Mouse (Mus musculus) left cerebral cortex, postnatal 36 days (tissue): Measurements from ENCODE around the gene Ghrhr. TPM values are rescaled to one million over a fixed set of nuclear protein-coding genes. Genes with fewer than 3 reads are reported as not detected.

Source experiments
- DNase-seq, 2 experiments: peaks; one replicate each; pipeline ENCODE4 v3.0.0; 2021 to 2022; ENCODE audit warnings: low spot score in 2 of 2, mixed read lengths in 1 of 2
- intact Hi-C: fragments of 180-260 bp; cut with DNase I; formaldehyde crosslinking; loops from one replicate; pipeline ENCODE4 v1.15.1; 2025
- total RNA-seq, 2 experiments: library from RNA; stranded (reverse); gene quantifications; 2 replicates each; pipeline ENCODE4 v1.2.3; 2021

Ghrhr gene
- total RNA-seq, result not detected

DNA sequence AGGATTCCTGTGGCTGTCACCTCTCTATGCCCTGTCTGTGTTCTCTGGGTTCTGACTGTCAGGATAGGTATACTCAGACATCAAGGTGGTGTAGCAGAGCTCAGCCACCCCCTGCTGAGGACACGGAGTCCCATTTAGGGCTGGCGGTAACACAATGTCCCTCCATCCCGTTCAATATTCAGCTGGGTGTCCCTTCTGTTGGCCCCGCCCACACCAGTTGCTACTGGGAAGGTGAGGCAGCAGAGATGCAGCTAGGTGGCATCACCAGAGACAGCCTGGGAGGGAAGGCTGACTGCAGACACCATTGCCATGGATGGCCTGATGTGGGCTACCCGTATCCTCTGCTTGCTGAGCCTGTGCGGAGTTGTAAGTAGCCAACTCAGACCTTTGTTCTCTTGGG lies at the start of gene Ghrhr:
TSS of gene Ghrhr (plus strand) at position 220 of the 400 bp plus-strand sequence.
- intact Hi-C loops, result loop anchor here (5.0 kb wide), 1 partner anchor 131 kb away; no protein-coding TSS in a partner anchor

DNA sequence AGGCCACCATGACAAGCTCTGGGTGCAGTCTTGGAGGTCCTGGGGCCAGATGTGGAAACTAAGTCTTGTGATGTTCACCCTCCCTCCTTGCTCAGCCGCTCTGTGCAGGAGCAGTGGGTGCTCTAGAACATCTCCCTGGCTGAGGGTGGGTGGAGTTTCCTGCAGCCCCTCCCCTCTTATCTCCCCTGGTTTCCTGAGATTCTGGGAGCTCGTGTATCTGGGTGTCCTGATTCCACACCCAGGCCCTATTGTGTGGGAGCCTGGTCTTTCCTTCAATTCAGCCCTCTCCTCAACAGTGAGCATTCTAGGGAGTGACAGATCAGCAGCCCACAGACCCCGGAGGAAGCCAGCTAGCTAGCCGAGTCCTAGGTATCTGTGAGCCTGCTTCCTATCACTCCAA lies 49.8 kb upstream of the Ghrhr start:
- intact Hi-C loops, result no loop called here
- DNase-seq, result no peak

More for the DNA sequence above, at the start of gene Ghrhr:
- DNase-seq, result no peak

DNA sequence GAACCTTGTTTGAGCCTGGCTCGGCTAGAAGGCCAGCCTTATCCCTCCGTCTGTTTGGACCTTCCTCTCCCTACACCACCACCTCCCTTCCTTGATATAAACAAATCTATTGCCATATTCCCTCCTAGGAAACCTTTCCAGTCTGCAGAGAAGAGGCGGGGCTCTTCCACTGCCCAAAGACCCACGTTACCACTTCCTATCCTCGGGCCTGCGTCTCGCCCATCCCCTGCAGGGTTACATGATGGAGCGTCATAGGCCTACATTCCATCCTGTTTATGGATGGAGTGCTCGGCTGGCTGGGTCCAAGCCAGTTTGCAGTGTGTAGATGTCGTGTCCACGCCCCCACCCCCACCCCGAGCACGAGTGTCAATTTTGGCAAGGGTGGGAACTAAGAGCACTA lies 48.8 kb upstream of the Ghrhr start:
- intact Hi-C loops, result no loop called here
- no peak for DNase-seq

DNA sequence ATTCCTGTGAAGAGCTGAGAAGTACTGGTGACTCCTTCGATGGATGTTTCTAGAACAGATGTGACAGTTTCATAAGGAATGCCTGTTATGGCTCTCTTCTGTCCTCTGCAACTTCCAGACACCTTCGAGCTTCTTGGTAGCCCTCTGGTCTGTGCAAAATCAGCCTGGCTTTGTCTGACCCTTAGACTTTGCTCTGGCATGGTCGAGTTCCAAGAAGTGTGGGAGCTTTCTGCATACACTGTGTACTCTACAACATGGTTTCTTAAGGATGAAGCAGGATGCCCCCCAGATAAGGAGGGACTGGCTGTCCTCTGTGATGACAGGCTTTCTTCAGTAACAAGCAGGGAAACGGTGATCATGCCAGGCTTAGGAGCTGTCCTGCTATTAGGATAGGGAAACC lies 47.9 kb upstream of the Ghrhr start:
- DNase-seq, result no peak
- intact Hi-C loops, result no loop called here

DNA sequence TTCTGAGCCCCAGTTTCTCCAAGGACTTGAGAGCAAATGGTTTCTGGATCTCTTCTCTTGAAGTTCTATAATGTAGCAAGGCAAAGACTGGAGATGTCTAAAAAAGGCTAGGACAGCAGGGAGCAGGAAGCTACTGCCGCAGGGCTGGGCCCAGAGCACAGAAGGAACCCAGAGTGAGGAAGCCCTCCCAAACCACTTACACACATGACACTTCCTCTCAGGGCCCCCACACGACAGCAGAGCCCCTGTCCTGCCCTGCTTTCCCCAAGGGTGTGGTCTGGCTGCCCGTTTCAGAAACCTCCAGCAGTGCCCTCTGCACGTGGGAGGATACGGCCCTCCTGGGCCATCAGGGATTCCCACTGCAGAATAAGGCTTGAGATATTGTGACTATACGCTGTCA lies 44.8 kb upstream of the Ghrhr start:
- DNase-seq, result no peak
- intact Hi-C loops, result no loop called here

DNA sequence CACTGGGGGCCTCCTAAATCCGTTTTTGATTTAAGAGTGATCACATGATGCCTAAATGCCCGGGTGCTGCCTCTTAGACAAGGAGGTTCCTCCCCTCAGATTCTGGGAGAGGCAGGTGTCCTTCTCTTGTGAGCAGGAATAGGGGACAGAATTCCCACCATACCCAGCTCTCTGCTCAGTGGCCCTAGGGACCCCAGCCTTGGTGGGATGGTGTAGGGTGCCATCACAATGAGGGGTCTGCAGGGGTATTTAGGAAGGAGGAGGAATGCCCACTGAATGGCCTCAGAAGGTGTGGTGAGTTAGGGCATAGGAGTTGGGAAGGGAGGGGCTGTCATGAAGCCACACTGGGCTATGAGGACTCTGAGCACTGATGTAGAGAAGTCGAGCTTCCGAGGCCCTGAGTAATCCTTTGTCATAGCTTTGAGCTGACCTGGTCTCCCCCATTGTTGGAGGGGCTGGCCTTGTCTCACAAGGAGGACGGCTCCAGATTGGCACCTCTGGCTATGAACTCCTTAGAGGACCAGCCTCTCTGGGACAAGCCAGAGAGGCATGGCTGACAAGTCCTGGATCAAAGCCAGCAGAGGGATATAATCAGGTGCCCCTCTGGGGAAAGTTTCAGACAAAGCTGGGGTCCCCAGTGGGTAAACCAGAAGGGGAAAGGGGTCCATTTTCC lies 43.9 kb upstream of the Ghrhr start:
- no peak for DNase-seq
- intact Hi-C loops, result no loop called here

DNA sequence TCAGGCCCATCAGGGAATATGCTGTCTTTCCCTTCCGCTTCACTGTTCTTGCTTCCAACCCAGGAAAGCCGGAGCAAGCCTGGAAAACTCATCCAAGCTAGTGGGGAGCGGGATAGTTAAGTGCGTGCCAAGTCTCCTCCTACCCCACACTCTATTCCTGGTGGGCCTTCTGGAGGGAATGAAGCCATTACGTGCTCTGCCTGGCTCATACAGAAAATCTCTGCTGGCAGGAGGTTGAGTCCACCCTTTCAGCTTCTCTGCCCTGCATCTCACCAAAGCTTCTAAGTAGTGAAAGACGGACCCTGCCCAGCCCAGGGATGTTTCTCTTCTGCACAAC lies 43.4 kb upstream of the Ghrhr start:
- no peak for DNase-seq
- intact Hi-C loops, result no loop called here

DNA sequence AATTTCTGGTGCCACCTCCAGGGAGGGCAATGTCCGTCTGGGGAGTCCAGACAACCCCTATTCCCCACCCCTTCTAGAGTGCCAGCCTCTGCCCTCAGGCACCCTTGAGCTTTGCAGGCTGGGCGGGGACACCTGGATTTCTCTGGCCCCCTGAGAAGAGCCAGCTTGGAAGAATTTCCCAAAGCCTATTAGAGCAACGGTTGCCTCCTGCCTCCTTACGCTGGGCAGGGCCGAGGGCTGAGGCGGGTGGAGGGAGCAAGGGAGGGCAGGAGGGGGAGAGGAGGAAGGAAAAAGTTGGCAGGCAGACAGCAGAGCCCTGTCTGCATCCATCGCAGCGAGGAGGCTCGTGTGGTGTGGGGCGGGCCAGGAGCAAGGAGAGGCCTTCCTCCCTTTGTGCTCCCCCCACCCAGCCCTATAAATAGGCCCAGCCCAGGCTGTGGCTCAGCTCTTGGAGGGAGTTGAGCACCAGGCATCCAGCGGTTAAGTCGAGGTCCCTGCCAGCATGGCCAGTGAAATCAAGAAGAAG lies 40.0 kb upstream of the Ghrhr start, which contains the start of gene Aqp1:
TSS of gene Aqp1 (plus strand) at position 444 of the 526 bp plus-strand sequence.
- no peak for DNase-seq
- intact Hi-C loops, result no loop called here

DNA sequence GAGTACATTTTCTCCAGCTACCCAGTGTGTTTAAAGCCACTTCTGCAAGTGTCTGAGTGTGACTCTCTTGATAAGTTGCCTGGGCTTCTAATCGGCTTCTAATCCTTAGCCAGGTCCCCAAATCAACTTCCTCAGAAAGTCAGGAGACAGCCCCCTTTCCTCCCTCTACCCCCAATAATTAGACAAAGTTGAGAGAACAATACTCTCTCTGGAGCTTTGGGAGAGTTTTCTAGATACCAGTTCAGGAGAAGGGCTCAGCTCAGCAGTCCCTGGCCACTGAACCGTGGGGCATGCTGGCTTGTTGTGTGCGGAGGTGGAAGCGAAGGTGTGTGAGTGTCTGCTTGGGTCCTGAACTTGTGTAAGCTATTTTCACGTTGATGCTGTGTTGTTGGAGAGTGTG lies 38.9 kb upstream of the Ghrhr start:
- intact Hi-C loops, result no loop called here
- DNase-seq, result no peak

DNA sequence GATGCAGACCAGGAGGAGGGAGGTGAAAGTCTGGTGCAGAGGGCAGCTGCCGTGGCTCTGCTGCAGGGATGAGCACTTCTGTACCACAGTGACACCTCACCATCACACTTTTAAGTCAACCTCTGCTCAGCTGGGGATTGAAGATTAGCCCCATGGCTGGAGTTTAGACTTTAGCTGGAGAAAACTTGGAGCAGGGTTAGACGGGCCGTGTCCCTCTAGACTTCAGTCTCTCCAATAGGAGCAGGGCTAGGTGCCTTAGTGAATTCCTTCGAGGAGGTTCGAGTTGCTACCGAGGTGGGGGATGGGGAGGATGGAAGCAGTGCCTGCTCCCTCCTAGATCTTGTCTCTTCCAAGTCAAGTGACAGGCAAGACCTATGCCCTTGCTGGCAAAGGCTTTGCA lies 38.0 kb upstream of the Ghrhr start:
- intact Hi-C loops, result no loop called here

DNA sequence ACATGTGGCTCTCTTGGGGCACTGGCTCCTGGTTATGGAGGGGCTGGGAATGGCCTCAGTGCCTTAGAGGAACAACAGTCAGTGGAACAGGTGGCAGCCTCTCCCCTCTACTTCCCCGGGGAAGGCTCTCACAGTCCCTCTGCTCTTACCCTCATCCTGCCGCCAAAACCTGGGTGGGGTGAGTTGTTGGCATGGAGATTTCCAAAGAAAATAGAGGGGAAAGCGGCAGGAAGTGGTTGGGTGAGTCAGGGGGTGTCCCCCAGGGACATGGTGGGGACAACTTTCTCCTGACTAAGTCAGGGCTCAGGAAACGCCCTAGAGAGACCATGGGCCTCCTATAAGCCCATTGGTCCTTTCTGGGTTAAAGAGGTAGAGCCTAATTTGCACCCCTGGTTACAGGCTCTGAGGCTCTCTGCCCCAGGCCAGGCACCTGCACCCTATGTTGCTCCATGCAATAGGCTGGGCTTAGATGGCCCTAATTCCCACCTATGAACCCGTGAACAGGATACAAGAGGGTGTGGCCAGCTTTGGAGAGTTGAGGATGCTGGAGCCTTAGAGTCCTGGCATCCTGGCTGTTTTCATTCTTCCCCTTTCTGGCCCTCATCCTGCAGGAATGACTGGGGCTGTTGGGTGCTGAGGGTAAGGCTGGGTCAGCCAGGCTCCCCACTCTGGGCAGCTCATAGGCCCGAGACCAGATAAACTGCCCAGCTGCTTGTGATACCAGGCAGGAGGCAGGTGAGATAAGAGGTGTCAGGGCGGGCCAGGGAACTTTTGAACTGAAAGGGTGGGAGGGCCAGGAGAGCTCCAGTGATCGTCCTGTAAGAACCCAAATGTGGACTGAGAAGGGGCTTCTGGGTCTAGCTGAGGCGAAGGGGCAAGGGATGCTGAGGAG lies 36.9 kb upstream of the Ghrhr start:
- DNase-seq, result no peak
- intact Hi-C loops, result no loop called here

More for the DNA sequence above, 38.0 kb upstream of the Ghrhr start:
- DNase-seq, result no peak

DNA sequence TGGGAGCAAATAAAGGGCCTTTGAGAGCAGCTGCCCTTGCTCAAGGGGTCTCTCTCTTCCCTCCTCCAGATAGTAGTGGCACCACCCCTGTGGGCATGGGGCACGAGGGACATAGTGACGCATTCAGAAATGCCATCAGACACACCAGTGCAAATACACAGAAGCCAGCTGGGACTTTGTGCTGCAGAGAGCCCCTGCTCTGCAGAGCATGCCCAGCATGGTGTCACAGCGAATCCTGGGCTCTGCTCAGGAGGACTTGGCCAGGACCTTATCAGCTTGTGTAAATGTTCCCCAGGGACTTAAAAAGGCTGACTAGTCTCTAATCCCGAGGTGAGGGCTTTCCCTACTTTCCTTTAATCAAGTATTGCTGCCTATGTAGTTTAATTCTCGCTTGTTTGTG lies 34.4 kb upstream of the Ghrhr start:
- DNase-seq, result no peak
- intact Hi-C loops, result no loop called here

DNA sequence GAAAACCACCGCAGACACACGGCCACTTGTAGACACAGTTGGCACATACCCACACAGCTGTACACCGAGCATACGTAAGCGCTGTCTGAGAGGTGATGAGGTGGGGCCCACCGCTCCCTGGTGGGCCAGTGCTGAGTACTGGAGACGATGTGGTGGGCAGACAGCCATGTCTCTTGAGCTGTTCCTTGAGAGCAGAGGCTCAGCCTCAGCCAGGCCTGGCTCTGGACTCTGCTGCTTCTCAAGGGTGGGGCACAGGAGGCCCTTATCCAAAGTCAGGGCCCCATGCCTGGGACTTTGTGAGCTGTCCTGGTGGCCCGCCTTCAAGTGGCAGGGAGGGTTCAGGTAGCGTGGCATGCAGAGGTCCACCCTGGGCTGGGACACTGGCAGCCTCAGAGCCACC lies 33.8 kb upstream of the Ghrhr start:
- no peak for DNase-seq
- intact Hi-C loops, result no loop called here

DNA sequence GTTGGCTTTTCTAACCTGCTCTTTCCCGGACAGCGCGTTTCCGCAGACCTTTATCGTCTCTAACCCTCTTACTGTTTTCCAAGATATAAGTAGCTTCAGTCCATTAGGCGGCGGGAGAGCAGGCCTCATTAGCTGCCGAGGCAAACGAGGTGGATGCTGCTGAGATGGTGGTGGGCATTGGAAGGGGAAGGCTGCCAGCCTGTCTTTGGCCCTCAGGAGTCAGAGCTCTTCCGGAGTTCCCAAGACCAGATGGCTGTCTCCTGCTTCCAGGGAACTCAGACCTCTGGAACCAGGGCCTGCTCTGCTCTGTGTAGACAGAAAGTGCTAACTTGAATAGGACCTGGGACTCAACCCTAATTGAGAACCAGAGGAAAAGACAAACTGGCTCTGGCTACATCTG lies 32.6 kb upstream of the Ghrhr start:
- no peak for DNase-seq
- intact Hi-C loops, result no loop called here

DNA sequence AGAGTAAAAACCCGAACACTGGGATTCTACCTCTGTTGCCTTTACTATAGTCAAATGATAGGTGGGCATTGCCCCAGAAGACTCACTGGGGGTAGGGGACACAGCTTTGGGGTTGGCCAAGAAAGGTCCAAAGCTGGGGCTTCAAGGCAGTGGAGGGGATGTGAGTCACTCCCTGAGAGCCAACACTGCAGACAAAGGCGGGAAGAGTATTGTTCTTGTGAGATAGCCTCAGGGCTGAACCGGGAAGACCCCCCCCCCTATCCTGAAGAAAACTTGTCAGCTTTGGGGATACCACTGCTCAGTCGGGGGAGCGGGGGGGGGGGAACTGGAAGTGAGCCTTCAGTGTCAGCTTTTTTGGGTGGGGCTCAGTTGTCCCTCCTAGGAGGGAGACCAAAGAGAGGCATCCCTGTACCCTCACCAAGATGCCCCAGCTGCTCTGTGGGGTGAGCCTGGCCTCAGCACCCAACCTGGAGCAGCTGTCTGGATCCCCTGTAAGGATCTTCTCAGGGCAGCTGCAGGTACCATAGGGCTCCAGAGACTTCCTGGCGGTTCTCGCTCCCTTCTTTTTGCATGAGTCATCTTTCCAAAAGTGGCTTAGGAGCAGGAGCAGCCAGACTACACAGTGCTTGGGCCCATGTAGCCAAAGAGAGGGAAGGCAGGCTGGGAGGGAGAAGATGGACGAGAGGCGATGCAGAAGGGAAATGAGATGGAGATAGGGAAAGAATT lies 31.6 kb upstream of the Ghrhr start:
- peak in 1 of 2 experiments; percentile 30 for DNase-seq
- intact Hi-C loops, result no loop called here

DNA sequence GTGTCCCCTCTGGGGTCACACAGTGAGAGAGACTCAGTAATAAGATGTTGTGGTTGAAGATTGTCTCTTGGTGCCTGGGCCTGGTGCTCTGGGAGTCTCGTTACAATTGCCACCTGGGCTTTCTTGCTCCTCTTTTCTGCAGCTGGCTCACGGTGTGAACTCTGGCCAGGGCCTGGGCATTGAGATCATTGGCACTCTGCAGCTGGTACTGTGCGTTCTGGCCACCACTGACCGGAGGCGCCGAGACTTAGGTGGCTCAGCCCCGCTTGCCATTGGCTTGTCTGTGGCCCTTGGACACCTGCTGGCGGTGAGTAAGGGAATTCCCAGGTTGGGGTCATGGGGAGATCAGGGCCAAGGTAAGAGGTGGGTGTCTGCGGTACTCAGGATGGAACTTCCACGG lies 30.8 kb upstream of the Ghrhr start:
- intact Hi-C loops, result no loop called here
- no peak for DNase-seq

DNA sequence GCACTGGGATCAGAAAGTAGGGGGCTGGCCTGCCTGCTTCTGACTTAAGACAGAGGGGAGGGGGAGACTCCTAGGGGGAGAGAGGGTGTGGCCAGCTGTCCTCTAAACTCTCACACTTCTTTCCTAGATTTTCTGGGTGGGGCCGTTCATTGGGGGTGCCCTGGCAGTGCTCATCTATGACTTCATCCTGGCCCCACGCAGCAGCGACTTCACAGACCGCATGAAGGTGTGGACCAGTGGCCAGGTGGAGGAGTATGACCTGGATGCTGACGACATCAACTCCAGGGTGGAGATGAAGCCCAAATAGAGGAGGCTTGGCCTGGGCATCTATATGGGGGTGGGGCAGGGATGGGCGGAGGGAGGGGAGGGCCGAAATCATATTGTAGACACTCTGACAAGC lies 29.6 kb upstream of the Ghrhr start:
- intact Hi-C loops, result no loop called here
- DNase-seq, result no peak

DNA sequence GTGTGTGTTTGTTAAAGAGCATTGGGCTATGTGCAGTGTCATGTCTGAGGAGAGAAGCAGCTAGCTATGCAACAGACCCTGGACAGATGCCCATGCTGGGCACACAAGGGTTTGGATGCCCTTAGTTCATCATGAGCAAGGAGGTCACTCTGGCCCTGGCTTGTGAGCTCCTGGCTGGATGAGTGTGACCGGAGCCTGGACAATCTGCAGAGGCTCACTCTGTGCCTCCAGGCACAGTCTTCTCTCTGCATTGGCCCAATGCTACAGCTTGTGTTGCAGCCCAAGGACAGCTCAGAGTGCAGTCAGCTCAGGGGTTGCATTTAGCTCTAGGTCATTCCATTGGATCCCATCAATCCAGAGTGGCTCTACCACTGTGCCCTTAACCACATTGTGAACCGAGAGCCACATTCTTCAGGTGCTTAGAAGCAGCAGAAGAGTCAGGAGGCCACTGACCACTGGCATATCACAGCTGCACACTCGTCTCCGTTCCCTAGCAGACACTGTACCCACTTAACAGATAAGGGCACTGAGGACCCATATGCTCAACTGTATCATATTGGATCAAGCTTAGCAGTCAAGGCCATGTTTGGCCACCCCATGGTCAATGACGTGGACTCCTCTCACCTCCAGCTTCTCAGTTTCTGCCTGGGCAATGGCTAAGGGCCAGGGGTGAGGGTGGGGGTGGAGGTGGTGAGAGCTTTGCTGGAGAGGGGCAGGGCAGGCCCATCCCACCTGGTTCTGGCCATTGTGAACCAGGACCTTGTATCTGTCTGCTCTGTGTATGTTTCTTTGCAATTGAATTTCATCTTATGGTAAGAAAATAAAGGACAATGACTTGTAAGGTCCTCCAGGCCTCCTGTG lies 28.2 kb upstream of the Ghrhr start:
- intact Hi-C loops, result no loop called here
- no peak for DNase-seq

DNA sequence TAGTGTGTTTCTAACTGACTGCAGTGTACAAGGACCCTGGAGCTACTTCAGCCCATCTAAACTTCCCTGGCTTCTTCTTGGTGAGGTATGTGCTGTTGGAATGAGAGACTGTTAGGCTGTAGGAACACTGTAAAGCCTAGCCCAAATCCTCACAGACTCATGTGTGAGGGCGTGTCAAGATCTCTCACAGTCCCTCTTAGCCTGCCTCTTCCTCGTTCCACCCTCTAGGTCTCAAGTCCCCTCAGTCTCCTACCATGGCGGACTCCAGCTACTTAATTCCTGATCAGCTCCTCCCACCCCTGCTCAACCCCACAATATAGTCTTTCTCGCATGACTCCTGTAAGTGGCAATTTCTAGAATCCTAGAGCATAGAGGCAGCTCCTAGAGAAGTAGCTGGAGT lies 26.9 kb upstream of the Ghrhr start:
- DNase-seq, result no peak
- intact Hi-C loops, result no loop called here
